Mouse (Mus musculus) frontal cortex, postnatal 14 days (tissue): ENCODE measurements around the gene Btbd8.

Experiments
- DNase-seq, 2 experiments: peaks; one replicate each; pipeline ENCODE4 v3.0.0; 2022; ENCODE audit warnings: low spot score in 2 of 2

Btbd8 gene

DNA sequence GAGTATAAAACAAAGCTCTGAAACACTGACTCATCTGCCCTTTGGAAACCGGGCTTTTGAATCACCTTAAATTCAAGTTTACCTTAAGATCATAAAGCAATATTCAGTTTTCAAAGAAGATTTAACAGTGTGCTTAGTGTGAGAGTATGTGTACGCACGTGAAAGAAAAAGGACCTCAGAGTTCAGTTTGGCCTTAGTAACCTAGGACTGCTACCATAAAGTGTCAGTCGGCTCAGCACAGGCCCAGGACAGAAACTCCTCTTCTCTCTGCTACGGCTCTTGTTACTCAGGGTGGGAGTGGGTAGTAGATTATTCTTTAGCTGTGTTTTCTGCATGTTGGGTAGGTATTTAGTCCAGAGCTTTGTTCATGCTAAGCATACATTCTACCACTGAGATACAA lies 11.8 kb downstream of the Btbd8 start:
- DNase-seq: no peak

DNA sequence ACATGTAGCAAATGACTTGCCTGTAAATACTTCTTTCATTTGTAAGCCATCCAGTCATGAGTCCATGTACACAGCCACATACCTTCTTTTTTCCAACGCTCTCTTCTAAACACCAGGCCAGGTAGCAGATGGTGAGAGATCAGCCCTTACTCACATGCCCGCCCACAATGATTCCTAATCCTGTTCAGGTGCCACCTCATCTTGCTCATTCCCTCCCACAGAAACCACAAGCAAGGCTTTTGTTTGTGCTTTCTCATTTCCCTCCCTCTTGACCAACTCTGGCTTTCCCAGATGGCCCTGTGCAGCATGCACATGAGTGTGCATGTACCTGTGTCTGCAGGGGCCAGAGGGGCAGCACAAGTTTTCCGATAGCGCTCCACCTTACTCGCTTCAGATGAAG lies 12.5 kb downstream of the Btbd8 start:
- DNase-seq: no peak

DNA sequence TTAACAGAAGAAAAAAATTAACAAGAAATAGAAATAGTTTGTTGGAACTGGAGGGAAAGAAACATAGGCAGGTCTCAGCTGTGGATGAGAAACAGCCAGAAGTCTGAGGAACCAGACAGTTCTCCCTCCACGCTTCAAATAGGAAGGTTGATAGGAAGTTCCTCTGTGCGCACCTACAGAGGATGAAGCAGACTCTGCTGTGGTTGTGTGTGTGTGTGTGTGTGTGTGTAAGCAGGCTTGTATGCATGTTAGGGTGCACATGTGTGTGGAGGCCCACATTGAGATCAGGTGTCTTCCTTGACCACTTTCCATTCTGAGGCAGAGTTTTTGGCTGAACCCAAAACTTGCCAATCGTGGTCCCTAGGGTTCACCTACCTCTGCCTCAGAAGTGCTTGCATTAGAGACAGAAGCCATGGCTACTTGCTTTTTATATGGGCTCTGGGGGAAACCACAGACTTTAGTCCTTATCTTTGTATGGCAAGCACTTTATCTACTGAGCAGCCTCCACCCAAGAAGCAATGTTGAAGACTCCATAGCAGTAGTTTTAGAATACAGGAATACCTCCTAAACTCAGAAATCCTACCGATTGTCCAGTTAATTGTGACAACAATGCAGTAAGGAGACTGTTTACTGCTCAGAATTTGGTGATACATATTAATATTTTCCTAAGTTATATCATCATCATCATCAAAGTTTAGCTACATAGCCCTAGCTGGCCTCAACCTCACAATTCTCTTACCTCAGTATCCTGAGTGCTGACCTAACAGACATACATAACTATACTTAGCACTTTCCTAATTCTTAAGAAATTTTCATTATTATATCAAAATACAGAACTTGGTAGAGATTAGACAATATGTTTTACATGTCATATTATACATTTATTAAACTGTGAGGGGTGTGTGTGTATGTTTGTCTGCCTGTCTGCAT lies 24.6 kb downstream of the Btbd8 start:
- no peak for DNase-seq

DNA sequence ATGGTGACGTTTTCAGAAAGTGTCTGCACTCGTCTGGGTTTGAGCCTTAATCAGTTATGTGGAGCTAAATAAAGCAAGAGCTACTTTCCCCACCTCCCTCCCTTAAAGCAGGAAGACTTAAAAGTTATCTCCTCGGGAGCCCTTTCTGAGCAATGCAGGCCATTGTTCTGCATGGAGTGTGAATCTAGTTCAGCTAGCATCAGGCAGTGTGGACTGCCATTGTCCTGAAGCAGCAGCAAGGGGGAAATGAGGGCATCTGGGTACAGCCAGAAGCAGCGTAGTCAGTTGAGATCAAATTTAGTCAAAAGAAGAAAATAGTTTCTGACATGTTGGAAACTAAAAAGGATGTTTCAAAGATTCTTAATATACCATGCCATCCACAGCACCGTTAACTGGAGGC lies 28.7 kb downstream of the Btbd8 start:
- DNase-seq: no peak

DNA sequence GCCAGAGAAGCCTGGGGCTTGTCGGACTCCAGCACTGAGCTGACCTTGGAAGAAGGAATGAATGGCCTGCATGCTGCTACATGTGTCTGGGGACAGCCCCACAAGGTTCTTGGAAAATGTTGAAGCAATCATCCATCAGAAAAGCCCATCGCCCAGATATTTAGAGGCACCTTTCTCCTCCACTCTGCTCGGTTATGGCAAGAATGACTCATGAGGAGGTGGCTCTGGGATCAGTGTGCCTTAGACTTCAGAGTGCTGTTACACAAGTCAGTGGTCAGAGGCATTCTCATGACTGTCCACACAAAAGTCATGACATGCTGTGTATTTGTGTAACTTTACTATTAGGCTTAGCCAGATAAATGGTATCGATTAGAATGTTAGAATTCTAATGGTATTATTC lies 29.3 kb downstream of the Btbd8 start:
- no peak for DNase-seq

DNA sequence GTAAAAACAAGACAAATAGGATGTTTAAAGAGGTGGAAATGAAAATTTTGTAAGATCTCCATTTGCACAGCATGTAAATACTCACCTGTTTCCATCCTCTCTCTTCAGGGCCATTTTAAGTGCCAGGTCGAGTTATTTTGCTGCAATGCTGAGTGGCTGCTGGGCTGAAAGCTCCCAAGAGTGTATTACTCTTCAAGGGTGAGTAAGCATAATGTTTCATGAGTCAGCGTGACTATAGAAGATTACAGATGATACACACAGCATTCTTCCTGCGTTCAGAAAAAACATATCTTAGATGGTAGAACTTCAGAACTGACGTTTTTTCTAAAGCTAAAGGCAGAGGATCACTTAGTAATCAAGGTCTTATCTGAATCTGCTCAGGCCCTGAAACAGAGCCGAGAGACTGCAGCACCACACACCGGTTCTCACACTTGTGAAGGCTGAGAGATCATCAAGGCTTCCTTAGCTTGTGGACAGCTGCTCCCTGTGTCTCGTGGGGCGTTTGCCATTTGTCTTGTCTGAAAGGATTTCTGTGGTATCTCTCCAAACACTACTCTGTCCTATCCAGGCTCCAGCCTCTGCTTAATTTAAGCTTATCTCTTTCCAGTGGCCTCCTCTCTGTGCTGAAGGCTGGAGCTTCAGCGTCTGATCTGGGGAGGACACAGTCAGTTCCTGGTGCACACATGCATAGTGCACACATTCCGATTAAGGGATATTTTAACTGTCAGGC lies 33.0 kb downstream of the Btbd8 start:
- DNase-seq: no peak

DNA sequence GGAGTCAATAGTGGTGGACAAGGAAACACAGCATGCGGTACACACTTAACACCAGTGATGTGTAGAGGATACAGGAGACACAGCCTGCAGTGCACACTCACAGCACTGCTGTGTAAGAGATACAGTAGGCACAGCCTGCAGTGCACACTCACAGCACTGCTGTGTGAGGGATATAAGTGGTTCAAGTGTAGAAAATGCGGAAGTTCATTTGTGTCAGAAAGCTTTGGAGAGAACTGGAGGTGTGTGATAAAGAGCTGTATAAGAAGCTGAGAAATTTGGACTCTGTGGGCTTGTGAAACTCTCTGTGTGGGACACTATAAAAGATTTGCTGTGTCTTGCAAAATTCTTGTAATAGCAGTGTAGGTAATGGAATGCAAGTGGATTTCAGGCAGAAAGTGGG lies 42.4 kb downstream of the Btbd8 start:
- DNase-seq: no peak

DNA sequence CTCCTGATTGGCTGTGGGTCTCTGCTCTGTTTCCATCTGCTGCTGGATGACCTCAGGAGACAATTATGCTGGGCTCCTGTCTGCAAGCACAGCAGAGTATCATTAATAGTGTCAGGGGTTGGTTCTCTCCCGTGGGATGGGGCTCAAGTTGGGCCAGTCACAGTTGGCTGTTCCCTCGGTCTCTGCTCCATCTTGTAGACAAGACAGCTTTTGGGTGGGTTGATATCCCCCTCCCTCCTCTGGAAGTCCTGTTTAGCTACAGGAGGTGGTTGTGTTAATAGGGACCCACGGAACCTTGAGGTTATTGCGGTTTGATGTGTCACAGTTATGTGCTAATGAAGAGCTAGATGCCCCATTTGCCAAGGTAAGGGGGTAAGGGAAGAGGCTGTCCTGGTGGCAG lies 51.2 kb downstream of the Btbd8 start:
- DNase-seq: no peak

DNA sequence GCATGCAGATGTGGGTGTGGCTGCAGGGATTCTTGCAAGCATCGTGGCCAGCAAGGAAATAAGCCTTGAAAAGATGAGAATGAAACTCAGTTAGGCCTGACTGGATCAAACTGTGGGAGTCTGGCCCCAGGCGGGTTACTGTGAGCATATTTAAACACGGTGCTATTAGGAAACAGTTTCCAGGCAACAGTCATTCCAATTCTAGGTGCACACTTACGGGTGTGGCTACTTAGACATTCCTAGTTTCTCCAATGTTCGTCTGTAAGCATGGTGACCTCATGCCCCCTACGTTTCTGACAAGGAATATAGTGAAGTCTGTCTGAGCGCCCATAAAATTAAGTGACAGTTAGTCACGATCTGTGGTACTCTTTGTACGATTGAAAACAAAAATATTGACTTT lies 53.2 kb downstream of the Btbd8 start:
- DNase-seq: no peak

DNA sequence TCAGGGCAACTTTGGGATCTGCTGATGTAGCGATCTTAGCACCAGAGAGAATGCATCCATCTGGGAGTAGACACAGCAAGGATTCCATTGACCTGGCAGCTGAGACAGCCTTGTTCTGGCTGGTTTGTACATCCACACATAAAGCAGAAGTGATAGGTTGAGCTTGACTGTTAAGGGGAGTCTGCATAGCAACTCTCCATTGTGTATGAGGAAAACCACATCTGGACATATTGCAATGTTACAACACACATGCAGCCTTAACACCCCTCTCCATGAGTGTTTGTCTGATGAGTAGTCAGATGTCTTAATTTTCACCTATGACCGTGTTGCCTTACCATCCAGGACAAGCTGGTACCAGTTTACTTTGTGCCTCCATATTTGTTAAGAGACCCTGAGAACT lies 54.7 kb downstream of the Btbd8 start:
- DNase-seq: no peak

DNA sequence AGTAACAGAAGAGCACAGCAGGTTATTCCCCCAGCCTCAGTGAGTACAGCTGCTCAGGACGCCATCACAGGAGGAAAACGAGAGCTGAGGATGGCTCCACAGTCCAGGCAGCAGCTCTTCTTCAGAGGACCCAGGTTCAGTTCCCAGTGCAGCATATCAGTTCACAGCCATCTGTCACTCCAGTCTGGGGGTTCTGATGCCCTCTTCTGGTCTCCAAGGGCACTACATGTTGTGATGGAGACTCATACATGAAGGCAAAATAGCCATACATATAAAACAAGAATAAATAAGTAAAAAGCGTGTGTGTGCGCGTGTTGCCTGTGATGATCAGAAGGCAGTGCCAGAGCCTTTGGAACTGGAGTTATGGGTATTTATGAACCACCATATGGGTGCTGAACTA lies 57.0 kb downstream of the Btbd8 start:
- DNase-seq: no peak

DNA sequence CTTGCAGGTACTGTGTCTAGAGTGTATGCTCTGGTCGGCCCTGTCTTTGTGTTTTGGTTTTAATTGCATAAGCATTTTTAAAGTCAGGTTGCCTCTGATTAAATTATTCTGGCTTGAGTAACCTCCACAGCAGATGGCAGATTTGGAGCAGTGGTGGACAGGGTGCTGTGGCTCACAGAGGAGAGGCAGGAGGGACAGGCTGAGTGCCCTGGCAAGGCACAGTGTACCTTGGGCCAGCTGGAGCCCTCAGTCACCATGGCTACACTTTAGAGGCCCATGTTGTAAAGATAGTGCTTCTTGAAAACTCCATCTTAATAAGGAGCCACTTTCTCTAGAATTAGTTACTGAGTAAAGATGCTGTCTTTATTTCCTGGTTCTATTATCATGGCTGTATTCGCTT lies 58.2 kb downstream of the Btbd8 start:
- DNase-seq: no peak

DNA sequence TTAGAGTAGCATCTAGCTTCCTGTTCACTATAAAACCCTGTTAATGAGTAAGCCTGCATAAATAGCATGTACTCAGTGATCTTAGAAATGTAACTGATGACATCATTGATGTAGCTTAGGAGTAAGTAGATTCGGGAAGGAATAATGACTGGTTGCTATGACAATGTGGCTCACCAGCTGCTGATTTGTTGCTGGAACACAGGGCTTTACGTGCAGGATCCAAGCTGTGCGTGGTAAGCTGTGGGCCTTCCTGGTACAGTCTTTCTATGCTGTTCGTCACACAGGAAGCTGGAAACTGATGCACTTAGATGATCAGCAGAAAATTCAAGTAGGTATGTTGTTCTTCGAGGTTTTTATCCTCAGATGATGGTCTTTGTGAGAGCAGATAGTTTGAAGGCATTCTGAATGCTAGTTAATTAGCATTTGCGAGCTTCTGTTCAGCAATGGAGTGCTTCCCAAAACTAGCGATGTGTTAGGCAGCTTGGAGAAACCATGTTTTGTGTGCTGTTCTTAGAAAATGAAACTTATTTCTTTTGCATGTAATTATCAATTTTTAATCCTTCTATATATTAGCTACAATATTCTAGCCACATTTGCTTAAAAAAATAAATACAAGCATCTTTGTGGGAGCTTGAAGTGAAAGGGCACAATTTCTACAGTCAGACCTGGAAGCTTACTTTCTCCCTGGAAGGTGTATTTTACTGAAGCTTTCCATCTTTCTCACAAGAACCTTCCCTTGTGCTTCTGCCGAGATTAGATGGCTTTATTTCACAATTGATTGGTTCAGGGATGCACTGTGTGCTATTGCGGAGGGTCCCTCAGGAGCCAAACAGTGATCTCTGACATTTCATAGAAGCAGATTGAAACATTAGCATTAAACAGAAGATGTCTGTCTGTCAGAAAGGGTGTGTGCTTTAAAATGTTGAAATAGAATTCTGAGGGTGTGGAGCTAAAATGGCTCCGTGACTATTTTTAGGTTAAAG lies 60.0 kb downstream of the Btbd8 start:
- DNase-seq: peak; percentile 56 to 66

DNA sequence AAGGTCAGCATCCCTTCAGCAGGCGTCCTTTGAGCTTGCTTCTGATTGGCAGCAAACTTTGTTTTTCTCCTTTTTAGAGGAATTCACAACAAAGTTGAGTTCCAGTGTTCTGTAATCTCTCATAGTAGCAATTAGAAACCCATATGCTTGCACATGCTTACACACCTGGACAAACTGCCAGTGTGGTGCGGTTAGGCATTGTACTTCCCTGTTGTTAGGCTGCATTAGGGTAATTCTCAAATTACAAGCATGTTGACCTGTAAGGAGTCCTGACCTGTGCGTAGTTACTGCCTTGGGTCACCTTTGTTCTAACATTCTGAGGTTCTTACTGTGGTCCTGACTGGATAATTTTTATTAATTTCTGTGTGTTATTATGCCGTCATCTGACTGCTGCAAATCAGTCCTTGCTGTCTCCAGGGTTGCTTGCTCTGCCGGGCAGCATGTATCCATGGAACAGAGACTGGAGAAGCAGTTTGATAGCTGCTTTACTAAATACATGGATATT lies 61.1 kb downstream of the Btbd8 start:
- DNase-seq: no peak

DNA sequence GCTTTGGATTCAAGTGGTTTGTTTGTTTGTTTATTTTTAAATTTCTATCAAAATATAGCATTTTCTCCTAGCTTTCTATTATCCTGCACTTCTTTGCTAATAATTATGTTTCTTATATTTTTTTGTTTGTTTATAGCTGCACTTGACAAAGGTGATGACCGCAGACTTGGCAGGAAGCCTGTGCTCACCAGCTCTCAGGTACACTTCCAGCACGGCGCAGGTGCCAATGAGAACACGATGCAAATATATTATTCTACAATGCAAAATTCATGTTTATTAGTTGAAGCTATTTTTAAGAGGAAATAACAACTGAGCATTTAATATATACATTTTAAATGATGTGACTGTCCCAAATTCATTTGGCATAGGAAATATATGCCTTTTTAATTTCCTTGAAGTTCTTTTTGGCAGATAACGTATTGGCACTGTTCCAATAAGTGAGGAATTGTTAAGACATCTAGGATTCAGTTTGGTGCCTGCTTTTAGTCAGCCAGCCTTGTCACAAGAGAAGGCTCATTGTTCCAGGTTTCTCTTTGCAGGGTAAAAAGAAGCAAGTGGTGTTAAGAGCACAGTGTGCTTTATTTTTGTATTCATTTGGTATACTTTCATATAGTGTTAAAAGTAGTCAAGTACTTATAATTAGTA lies 62.2 kb downstream of the Btbd8 start:
- no peak for DNase-seq

DNA sequence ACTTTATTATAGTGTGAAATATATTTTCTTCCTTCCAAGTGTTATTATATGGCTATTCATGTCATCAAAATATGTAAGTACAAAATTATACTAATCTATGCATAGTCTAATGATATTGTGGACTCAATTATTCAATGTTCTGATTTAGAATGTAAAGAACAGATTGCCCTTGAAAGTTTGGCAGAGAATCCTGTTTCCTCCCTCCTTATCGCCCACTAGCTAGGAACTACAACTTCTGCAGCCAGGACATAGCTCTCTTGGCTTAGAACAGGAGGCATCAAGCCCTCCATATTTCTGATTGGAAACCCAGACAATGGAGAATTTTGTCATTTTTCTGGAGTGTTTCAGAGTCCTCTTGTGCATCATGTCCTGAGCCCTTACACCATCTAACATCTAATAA lies 62.9 kb downstream of the Btbd8 start:
- no peak for DNase-seq

DNA sequence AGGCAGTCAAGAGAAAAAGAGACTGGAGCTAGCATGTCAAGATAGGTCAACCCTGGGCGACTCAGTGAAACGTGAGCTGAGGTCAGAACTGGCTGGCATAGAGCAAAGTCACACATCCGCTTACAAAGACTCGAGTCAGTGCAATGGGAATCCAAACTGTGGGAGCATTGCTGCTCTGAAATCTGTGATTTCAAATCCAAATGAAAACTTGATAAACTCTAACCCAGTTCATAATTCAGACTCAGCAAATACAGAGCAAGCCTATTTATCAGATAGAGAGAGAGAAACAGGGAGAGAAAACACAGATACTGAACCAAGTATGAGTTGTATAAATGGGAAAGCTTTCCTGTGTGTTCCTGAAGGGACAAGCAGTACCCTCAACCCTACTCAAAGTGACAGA lies 69.5 kb downstream of the Btbd8 start, which contains the start of gene Gm42669:
TSS of gene Gm42669 (plus strand) at position 301 of the 400 bp plus-strand sequence.
- DNase-seq: no peak

DNA sequence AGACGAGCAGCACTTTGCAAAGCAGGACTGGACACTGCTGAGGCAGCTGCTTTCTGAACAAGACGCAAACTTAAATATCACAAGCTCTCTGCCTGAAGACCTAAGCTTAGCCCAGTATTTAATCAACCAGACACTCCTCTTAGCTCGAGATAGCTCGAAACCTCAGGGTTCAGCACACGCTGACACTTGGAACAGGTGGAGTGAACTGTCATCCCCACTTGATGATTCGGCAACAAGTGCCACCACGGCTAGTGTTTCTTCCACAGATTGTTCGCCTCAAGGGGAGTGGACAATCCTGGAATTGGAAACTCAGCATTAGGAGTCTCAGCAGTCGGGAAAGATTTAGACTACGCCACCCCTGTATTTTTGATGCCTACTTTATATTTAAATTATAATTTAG lies 72.7 kb downstream of the Btbd8 start:
- DNase-seq: no peak

DNA sequence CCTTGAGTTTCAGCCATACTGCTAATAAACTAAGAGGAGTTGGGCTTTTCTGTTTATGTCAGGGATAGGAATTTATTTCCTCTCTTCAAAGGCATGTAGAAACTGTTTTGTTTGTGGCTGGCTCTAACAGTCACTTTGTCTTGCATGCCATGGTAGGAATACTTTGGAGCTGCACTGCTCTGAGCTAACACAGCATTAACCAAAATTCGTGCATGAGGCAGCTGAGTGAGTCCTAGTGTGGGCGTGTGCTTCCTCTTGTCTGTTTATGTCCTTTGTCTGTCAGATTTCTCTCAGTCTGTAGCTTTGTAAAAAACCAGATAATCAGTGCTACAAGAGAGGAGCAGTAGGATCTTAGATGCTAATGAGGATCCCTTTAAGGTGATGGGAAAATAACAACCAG lies 73.5 kb downstream of the Btbd8 start:
- DNase-seq: no peak

DNA sequence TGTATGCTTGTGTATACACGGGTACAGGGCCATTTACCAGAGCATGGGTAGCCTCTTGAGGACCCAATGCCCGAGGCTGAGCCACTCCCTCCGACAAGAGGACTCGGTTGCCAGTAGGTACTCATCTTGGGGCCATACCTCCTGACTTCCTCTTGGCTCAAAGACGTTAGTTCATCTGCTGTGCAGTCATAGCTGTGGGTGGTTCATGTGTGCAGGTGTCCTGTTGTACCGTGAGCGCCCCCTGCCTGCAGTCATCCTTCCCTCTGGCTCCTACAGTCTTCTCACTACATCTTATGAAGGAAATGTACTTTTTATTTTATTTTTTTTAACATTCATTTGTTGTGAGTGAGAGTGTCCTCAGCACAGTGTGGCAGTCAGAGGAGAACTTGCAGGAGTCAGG lies 75.8 kb downstream of the Btbd8 start:
- DNase-seq: no peak

DNA sequence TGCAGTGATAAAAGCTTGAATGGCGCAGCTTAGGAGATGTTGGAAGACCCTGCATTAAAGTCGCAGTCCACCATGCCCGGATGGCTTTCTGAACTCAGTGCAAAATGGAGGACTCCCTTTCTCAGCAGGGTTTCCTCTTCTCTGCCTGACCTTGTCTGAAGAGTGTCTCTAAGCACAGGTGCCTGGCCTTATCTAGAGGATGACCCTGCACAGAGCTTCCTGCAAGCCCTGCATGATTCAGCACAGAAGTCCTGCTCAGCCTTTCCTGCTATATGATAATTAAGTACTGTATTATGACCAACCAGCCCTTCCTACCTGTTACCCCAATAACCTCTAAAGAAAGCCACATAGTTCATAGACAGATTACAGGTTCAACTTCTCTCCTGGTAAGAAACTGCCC lies 77.7 kb downstream of the Btbd8 start:
- DNase-seq: no peak
